Mouse (Mus musculus) forebrain, embryonic 14.5 days (tissue): ENCODE measurements around the gene Wdr17. TPM values are rescaled to one million over a fixed set of nuclear protein-coding genes. Genes with fewer than 3 reads are reported as not detected.

ENCODE experiments used
- ATAC-seq: fragments of 200-750 bp; cut with Nextera tagmentation; 2 replicates; pipeline ENCODE4 v1.8.0; 2017; ENCODE audit warnings: mild to moderate bottlenecking, moderate library complexity
- DNase-seq: peaks from one replicate; pipeline ENCODE4 v3.0.0-alpha.2; 2015; ENCODE audit warnings: low spot score
- H3K27ac ChIP-seq: fragments of 300-500 bp; sonication (generic); 2 replicates; pipeline ENCODE4 v1.5.1; 2014; ENCODE audit warnings: low read depth, mild to moderate bottlenecking, control low read depth, low read length, moderate library complexity
- H3K27me3 ChIP-seq: fragments of 300-500 bp; sonication (generic); replicated peaks from 2 replicates; pipeline ENCODE4 v1.6.1; 2014; ENCODE audit warnings: low read length, control low read depth, mixed read lengths; ENCODE audit not compliant: control insufficient read depth, insufficient read depth
- H3K36me3 ChIP-seq: fragments of 300-500 bp; sonication (generic); 2 replicates; pipeline ENCODE4 v1.6.1; 2014; ENCODE audit warnings: low read length, control low read depth; ENCODE audit not compliant: control insufficient read depth, insufficient read depth
- H3K4me1 ChIP-seq: fragments of 300-500 bp; sonication (generic); 2 replicates; pipeline ENCODE4 v1.6.1; 2014; ENCODE audit warnings: antibody characterized with exemption, low read length, control low read depth; ENCODE audit not compliant: control insufficient read depth, insufficient read depth
- H3K4me2 ChIP-seq: fragments of 300-500 bp; sonication (generic); 2 replicates; pipeline ENCODE4 v1.6.1; 2014; ENCODE audit warnings: mild to moderate bottlenecking, control low read depth, low read length
- H3K4me3 ChIP-seq: fragments of 300-500 bp; sonication (generic); 2 replicates; pipeline ENCODE4 v1.5.1; 2014; ENCODE audit warnings: low read depth, low read length, control low read depth
- H3K9ac ChIP-seq: fragments of 300-500 bp; sonication (generic); 2 replicates; pipeline ENCODE4 v1.6.1; 2014; ENCODE audit warnings: mild to moderate bottlenecking, low read length, control low read depth, moderate library complexity
- H3K9me3 ChIP-seq: fragments of 300-500 bp; sonication (generic); replicated peaks from 2 replicates; pipeline ENCODE4 v1.6.1; 2016; ENCODE audit warnings: low read length, control low read depth, mixed read lengths; ENCODE audit not compliant: control insufficient read depth
- WGBS: fragments of 180-500 bp; shearing (Covaris S2); extraction: QIAGEN DNeasy Blood & Tissue Kit; methylation state at CpG from one replicate; pipeline ENCODE4 v1.1.7; 2014; 5-methylcytosine and 5-hydroxymethylcytosine counted together
- polyA plus RNA-seq: library from polyadenylated mRNA; unstranded; fragments of >200 nt; fragmentation: Nextera tagmentation; extraction: Ambion mirVana; gene quantifications from 2 replicates; pipeline ENCODE4 v1.2.1, GENCODE M21; 2014

The Wdr17 gene
- polyA plus RNA-seq, 1 experiment from 2014 or later = 13.1 TPM

- Histone ChIP-seq H3K27ac (no peak overlapping the region), H3K27me3 (no peaks in the 10 kb centered on the region), H3K9me3 (no peaks in the 10 kb centered on the region), H3K9ac (no peak overlapping the region), H3K36me3 (no peaks in the 10 kb centered on the region), H3K4me2 (no peak overlapping the region), H3K4me1 (no peaks in the 10 kb centered on the region), H3K4me3 (no peak overlapping the region)
- WGBS = 70% methylated on average over 1 of the region's 1 CpGs
- ATAC-seq = peak; percentile 26; the same call in 1 of the 2 replicates
- DNase-seq = peak; percentile 55
Observed at GRCm38 (mm10) chr8:54894180-54894579, 7.2 kb upstream of the Wdr17 start.

- no peak overlapping the region for H3K9ac ChIP-seq
- WGBS = 95% methylated on average over 4 of the region's 4 CpGs
Observed at GRCm38 (mm10) chr8:54886560-54886959, 424 bp downstream of the Wdr17 start.

GRCm38 (mm10) chr8:54876458-54876857 is 10.5 kb downstream of the Wdr17 start:
- ATAC-seq (no peak), DNase-seq (peak; percentile 42)
- H3K27ac ChIP-seq = no peak overlapping the region
- no peaks in the 10 kb centered on the region for H3K9me3 ChIP-seq
- H3K4me1 ChIP-seq = no peaks in the 10 kb centered on the region
- H3K4me2 ChIP-seq = no peak overlapping the region
- H3K36me3 ChIP-seq = no peaks in the 10 kb centered on the region
- H3K27me3 ChIP-seq = no peaks in the 10 kb centered on the region
- 77% methylated on average over 4 of the region's 4 CpGs for WGBS
- no peak overlapping the region for H3K4me3 ChIP-seq
- no peak overlapping the region for H3K9ac ChIP-seq

More at GRCm38 (mm10) chr8:54886560-54886959, 424 bp downstream of the Wdr17 start:
- Histone ChIP-seq H3K4me2 (no peak overlapping the region), H3K36me3 (no peaks in the 10 kb centered on the region), H3K4me1 (no peaks in the 10 kb centered on the region), H3K27ac (no peak overlapping the region), H3K27me3 (no peaks in the 10 kb centered on the region), H3K4me3 (no peak overlapping the region), H3K9me3 (no peaks in the 10 kb centered on the region)
- DNase-seq (no peak), ATAC-seq (no peak)

- peak; percentile 70 for DNase-seq
- H3K9ac ChIP-seq = no peak overlapping the region
- H3K4me2 ChIP-seq = no peak overlapping the region
- WGBS = 39% methylated on average over 1 of the region's 1 CpGs
- no peaks in the 10 kb centered on the region for H3K9me3 ChIP-seq
- H3K27ac ChIP-seq = peak overlapping the region; percentile 70; the same call in 1 of the 2 replicates
- H3K4me3 ChIP-seq = no peak overlapping the region
- H3K4me1 ChIP-seq = peaks cover 7% of the 10 kb centered on the region; the same call in 1 of the 2 replicates
- H3K36me3 ChIP-seq = no peaks in the 10 kb centered on the region
- ATAC-seq = peak; percentile 88
- no peaks in the 10 kb centered on the region for H3K27me3 ChIP-seq
Observed at GRCm38 (mm10) chr8:54864761-54865064, 22.3 kb downstream of the Wdr17 start.

- Histone ChIP-seq H3K9me3 (no peaks in the 10 kb centered on the region), H3K36me3 (no peaks in the 10 kb centered on the region), H3K27me3 (no peaks in the 10 kb centered on the region), H3K27ac (peak overlapping the region; percentile 70), H3K4me1 (peaks cover 7% of the 10 kb centered on the region; the same call in 1 of the 2 replicates), H3K9ac (no peak overlapping the region), H3K4me3 (no peak overlapping the region), H3K4me2 (0 out of 2 replicates have a peak overlapping the region, but pooled peaks have one; percentile 19)
- ATAC-seq = peak; percentile 90
- 62% methylated on average over 4 of the region's 4 CpGs for WGBS
- peak; percentile 60 for DNase-seq
Observed at GRCm38 (mm10) chr8:54864038-54864760, 22.8 kb downstream of the Wdr17 start.

GRCm38 (mm10) chr8:54836029-54836959 is 50.7 kb downstream of the Wdr17 start:
- Histone ChIP-seq H3K9me3 (no peaks in the 10 kb centered on the region), H3K4me3 (no peak overlapping the region), H3K27ac (peak overlapping the region; percentile 35; the same call in 1 of the 2 replicates), H3K27me3 (no peaks in the 10 kb centered on the region), H3K4me2 (no peak overlapping the region), H3K36me3 (no peaks in the 10 kb centered on the region), H3K9ac (no peak overlapping the region), H3K4me1 (peaks cover 4% of the 10 kb centered on the region; the same call in 1 of the 2 replicates)
- 65% methylated on average over 5 of the region's 5 CpGs for WGBS
- ATAC-seq (peak; percentile 81), DNase-seq (peak; percentile 74)

- no peaks in the 10 kb centered on the region for H3K9me3 ChIP-seq
- no peak overlapping the region for H3K9ac ChIP-seq
- H3K4me3 ChIP-seq = no peak overlapping the region
- peak; percentile 70 for DNase-seq
- ATAC-seq = peak; percentile 40; the same call in 1 of the 2 replicates
- H3K36me3 ChIP-seq = no peaks in the 10 kb centered on the region
- WGBS = 69% methylated on average over 4 of the region's 4 CpGs
- H3K27ac ChIP-seq = no peak overlapping the region
- no peaks in the 10 kb centered on the region for H3K4me1 ChIP-seq
- no peaks in the 10 kb centered on the region for H3K27me3 ChIP-seq
- no peak overlapping the region for H3K4me2 ChIP-seq
Observed at GRCm38 (mm10) chr8:54829794-54830426, 57.1 kb downstream of the Wdr17 start.

- Histone ChIP-seq H3K27ac (no peak overlapping the region), H3K27me3 (no peaks in the 10 kb centered on the region), H3K4me2 (no peak overlapping the region), H3K36me3 (no peaks in the 10 kb centered on the region), H3K4me1 (no peaks in the 10 kb centered on the region), H3K4me3 (no peak overlapping the region), H3K9me3 (no peaks in the 10 kb centered on the region), H3K9ac (no peak overlapping the region)
- WGBS = 95% methylated on average over 2 of the region's 2 CpGs
- ATAC-seq (no peak), DNase-seq (no peak)
Observed at GRCm38 (mm10) chr8:54827974-54828373, 59.0 kb downstream of the Wdr17 start.
